Mouse (Mus musculus) spleen, postnatal 14 days (tissue): Measurements from ENCODE around the gene Iqce.

Source experiments
- DNase-seq, 2 experiments: peaks; one replicate each; pipeline ENCODE4 v3.0.0; 2021 to 2022; ENCODE audit warnings: low spot score in 2 of 2

Iqce gene

DNA sequence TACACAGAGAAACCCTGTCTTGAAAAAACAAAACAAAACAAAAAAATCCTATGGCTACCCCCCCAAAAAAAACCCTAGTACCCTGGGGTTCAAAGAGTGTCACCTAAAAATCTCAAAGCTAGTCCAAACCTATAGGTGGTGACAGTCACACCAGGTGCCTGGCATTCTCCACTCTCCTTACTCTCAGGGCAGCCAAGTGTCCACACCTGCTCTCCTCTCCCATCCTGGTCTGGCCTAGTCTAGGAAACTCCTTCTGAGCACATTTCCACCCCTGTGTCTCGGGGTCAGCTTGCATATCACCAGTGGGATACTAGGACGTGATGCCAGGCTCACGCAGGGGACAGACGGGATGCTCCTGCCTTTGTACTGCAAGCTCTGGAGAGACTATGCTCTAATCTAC, 62.9 kb downstream of the Iqce start:
- no peak for DNase-seq

DNA sequence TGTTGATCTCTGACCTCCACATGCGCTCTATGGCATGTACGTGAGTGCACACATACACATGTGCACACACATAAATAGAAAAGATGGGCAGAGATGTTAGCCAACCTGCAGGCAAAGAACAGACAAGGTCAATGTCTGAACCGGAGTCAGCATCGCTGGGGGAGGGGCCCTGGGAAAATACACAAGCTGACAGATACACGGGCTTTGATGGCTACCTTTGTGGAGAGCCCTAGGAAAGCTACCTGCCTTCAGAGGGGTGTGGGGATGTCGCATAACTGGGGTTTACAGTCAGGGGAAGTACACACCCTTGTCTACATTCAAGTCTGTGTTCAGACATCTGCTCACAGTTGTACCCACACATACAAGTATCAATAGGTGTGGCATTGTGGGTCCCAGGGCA, 63.7 kb downstream of the Iqce start:
- no peak for DNase-seq

DNA sequence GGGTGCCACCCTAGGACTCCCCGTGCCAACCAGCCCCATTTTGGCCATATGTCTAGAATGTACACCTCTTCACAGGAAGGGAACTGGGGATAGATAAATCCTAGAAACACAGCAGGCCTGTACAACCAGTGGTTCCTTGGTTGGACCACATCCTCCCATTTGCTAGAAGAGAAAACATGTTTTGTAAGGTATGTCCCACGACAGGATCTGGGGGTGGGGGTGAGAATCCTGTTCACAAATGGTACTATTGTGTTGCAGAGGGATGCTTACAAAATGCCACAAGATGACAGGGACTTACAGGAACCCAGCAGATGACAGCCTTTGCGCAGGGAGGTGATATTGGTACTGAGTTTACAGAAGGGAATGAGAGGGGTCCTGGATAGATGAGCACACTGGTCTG, 64.2 kb downstream of the Iqce start:
- DNase-seq = no peak

DNA sequence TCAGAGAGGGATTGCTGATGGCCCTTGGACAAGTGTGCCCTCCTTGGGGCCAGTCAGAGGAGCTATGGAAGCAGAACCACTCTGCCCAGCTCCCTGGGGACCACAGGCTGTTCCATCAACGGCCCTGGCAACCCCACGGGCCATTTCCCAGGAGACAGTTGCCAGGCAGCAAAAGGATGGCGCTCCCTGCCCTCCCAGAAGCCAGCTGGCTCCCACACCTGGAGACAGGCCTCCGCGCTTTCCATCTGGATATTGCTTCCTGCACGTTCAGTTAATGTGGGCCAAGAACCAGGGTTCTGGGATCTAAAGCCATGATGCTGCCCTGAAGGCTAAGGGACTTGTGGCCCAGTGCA, 65.1 kb downstream of the Iqce start:
- DNase-seq = no peak

DNA sequence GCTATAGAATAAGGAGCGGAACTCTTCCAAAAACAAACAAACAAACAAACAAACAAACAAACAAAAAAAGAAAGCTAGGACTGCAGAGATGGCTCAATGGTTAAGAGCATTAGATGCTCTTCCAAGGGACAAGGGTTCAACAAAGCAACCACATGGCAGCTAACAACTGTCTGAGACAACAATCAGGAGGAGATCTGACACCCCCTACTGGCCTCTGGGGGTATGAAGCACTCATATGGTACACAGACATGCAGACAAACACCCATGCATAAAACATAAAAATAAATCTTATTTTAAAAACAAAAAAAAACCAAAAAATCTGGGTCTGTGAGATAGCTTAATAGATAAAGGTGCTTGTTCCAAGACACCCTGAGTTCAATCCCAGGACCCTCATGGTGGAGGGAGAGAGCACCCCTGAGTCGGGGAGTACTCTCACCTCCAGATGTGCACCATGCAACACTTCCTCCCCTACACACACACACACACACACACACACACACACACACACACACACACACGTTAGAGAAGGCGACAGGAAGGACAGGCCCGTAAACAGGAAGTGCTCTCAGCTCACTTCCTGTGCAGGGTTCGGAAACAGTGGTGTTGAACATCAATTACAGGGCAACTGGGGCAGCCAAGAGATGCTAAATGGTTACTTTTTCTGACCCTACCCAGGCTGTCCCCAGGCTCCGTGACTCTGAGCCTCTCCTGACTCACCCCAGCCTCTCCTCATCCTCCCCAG, 65.7 kb downstream of the Iqce start:
- DNase-seq = no peak

DNA sequence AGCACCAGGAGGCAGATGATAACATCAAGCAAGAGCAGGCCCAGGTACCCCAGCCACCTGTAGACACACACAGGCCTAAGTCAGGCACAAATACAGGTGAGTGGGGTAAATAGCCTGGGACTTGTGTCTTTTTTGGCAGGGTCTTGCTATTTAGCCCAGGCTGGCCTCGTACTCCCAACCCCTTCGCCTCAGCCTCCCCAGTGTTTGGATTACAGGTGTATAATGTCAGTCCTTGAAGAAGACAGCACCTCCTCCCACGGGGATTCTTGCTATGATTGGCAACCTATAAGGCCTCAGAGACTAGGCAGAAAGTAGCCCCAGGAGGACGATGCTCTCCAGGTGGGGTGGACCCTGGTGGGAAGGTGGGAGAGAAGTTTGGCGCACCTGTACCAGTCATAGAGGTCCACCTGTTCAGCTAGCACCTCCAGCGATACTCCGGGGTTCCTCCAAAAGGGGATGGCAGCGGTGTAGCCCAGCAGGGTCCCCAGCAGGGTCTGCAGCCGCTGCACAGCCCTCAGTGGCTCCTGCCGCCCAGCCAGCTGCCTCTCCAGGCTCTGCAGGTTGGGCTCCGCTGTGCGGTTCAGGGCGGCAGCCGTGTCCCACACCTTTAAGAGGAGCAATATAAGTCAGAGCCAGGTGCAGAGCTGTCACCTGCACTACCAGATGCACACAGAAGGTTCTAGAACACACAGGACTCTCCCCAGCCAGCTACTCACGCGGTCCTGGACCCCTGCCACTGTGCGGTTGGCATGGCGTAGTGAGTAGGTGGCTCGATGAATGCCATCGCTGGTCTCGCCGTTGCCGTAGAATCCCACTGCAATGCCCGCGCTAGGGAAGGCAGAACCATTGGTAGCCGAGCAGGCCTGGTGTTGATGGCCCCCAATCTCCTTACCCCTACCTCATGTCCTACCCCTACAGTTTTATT, 67.1 kb downstream of the Iqce start:
- no peak for DNase-seq

DNA sequence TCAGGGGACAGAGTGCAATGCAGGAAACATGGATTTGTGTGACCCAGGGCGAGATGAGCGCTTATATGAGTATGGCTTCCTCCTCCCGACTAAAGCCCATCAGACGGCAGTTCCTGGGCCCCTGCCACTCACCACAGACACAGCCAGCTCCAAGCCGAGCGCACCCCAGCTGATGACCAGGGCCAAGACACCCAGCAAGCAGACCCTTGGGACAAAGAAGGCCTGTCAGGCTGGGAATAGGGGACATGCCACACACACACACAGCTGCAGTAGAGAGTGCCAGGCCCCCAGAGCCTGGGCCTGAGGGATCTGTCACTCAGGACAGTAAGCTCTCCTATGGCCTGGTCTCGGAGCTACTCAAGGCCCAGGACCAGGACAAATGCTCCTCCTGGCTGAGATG, 68.7 kb downstream of the Iqce start:
- no peak for DNase-seq

DNA sequence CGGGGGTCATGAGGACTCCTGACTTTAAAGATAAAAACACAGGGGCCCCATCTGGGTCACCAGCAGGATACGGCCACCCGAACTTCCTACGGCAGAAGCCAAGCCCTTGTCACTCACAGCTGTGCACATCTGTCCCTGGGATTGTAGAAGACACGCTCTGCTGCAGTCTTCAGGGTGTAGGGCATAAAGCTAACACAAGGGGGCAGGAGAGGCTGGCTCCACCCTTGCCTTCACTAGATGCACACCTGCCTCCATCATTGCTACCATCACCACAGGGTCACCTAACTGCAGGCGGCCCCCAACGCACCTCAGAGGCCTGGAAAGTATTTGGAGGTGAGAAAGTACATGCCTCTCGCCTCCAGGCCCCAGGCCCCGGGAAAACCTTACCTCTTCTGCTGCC, 73.2 kb downstream of the Iqce start:
- no peak for DNase-seq

DNA sequence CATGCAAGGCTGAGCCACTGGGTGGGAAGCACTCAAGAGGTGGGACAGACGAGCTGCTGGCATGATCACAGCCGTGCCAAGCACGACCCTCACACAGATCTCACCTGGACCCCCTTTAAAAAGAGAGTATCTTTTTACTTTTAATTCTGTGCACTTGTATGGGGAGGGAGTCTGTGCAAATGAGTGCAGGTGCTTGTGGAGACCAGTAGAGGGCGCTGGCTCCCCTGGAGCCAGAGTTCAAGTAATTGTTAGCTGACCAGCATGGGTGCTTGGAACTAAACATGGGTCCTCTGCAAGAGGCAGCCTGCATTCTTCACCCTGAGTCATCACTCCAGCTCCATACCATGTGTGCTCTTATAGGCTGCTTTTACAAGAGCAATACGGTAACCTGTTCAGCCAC, 74.6 kb downstream of the Iqce start:
- no peak for DNase-seq

DNA sequence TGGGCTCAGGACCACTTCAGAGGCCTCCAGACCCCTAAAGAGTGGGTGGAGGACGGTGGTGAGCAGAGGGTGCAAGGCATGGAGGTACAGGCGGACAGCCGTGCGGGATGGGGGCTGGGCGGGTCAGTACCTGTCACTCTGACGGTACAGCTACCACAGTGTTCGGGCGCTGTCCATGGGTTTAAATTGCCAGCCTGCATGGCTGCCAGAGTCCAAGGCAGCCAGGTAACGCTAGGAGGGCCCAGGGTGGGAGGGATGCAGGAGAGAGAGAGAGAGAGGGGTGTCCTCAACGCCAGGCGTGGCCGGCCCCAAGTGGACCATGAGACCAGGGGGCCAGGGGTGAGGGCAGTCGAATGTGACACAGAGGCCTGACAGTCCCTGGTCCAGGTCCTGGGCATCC, 77.2 kb downstream of the Iqce start:
- no peak for DNase-seq

DNA sequence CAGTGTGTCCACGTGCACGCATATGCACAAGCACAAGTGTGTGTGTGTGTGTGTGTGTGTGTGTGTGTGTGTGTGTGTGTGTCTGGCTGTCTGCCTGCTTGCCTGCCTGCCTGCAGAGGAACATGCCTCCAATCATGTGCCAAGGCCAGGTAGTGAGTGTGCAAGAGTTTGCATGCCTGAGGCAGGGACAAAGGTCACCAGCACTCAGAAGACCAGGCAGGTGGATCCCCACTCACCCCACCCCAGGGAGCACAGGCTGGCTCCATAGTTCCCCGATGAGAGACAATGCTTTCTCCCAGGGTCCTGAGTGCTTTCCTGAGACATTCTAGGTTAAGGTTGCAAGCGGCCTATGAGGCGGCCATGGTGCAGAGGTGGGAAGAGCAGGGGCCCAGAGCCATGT, 77.9 kb downstream of the Iqce start:
- DNase-seq = no peak

DNA sequence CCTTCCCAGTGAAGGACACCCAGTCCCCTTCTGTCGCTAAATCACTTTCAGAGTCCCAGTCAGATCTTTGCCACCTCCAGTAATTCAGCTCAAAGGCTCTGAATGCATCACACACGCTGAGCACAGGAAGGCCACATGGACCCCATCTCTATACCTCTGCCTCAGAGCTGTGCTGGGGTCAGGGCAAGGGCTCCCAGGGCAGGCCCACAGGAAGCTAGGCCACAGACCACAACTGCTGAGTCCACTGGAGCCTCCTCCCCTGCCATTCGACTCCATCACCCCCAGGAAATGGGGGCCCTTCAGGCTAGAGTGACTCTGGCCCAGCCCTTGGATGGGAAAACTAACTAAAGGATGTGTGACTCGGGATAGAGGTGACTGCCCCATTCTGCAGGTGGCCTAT, 78.4 kb downstream of the Iqce start:
- DNase-seq = no peak

DNA sequence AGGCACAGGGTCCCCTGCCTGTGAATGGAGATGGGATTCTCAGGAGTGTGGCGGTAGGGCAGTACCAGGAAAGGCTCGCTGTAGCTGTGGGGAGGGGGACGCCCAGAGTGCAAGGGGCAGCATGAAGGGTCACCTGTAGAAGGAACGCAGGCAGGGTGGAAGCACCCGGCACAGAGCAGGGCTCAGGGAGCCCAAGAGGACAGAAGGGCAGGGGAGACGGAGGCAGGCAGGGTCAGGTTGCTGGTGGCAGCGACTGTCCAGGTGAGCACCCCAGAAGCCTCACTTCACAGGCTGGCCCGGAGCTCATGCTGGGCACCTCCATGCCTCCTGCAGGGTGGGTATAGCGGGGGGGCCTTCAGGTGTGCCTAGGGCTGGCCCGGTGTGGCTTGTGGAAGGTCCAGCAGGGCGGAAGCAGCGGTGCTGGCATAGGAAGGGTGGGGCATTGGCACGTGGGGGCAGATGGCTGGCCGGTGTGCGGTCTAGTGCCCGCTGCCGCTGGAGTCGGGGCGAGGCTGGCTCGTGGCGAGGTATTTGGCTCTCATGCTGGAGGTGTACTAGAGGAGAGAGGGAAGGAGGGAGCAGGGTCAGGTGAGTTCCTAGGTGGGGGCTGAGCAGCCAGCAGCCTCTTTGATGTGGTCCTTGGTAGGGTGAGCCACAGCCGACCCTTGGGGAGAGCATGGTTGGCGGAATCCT, 79.1 kb downstream of the Iqce start:
- DNase-seq = no peak

DNA sequence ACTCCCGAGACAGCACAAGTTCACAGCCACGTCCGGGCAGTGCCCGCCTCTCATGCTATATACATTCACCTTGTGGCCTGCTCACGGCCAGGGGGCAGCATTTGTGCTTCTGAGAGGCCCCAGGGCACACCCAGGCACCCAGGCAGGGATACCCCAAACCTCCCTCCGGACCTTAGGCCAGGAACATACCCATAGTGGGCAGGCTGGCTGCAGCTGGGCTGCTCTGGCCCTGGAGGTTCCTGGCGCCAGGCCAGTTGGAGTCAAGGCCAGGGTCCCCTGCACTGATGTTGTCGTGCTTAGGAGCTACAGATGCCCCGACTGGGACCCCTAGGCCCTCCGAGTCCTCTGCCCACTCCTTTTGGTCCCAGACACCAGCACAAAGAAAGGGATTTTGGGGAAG, 80.7 kb downstream of the Iqce start:
- DNase-seq = no peak

DNA sequence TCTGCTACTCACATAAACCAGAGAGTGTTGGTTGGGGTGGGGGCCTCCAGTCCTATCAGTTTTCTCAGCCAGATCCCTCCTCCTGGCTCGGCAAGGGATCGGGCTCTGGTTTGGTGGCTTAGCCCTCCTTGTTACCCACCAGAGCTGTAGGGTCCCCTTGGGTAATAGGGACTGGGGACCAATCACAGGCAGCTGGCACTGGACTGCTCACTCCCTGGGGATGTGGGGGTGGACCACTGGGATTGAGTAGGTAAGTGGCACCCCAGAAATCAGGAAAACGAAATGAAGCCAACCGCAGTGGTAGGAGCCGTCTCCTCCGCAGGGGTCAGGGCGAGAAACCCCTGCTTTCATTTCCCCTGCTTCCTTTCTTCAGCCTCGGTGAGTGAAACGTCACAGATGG, 81.1 kb downstream of the Iqce start:
- DNase-seq = no peak

DNA sequence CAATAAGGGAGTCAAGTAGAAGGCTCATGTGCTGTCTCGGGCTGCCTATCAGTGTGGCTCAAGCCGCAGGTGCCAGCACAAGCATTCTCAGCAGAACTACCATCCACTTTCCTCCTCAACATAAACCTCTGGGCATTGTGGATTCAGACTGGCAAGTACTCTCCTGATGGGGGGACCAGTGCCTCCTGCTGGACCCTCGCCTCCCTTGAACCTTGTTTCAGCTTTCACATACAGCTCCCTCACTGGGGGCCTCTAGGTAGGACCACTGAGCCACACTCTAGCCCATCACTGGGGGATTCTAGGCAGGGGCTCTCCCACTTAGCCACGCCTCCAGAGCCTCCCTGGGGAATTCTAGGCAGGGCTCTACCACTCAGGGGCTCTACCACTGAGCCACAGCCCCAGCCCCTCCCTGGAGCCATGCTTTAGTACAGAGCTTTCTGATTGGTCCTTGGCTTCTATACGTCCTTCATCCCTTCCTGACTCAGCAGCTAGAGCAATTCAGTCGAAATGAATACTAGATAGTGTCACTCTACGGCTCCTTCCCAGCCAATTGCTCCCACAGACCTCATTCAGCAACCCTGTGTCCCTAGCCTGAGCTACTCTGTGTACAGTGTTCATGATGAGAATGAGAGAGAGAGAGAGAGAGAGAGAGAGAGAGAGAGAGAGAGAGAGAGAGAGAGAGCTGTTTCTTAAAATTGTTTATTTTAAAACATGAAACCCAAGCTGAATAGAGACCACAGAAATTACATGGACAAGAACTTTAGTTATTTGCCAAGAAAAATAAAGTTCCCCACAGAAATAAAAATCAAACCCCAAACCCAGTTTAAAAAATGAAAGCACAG, 82.1 kb downstream of the Iqce start:
- no peak for DNase-seq

DNA sequence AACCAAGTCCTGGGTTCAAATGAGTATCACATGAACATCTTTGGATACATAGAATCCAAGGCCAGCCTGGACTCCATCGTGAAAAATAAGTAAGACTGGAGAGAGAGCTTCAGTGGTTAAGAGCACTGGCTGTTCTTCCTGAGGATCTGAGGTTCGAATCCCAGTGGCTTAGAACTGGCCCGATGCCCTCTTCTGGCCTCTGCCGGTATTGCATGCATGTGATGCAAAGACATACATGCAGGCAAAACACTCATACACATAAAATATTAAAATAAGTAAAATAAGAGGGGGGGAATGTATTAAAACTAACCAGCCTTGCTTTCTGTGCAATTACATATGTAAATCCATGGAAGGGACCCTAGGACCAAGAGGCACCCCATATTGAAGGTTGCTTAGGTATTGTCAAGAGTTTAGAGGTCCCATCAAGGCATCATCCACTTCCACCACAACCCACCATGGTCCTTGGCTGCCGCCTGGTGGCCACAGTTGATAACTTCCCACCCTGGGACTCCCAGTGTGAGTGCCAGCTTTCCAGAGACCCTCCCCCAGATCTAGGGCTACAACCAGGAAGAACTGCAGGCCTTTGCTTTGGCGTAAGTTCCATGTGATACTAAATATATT, 82.9 kb downstream of the Iqce start:
- DNase-seq = peak; percentile 71 to 83

DNA sequence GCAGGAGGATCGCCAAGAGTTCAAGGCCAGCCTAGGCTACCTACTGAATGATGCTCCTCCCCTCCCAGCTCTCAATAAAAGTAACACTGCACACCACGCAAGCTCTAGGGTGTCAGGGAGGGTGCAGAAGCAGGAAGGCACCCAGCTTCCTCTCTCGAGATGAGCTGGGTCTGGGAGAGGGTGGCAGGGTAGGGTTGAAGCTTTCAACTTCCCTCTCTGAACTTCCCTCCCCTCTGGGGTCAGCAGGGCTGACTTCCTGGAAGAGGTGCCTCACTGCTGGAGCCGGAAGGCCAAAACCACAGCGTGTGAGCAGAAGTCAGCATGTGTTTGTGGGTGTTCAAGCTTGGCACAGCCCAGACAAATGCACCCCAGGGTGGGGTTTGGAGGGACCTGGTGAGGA, 84.5 kb downstream of the Iqce start:
- DNase-seq = peak; percentile 60 to 66

DNA sequence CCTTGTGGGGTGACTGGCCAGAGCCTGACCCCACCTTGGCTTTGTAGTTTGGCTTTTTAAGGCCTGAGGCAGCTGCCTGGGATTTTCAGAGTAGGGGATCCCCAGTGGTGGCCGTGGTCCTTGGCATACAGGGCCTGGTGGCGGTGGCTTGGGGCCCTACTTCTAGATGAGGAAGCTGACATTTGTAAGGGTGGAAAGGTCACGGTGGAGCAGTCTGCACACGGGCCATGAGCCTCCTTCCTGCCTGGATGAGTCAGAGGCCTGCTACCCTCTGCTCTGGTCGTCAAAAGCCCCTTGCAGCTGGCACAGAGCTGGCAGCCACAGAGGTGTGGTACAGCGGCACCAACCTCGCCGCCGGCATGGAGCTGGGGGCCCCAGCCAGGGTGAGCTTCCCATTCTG, 85.5 kb downstream of the Iqce start:
- DNase-seq = no peak

DNA sequence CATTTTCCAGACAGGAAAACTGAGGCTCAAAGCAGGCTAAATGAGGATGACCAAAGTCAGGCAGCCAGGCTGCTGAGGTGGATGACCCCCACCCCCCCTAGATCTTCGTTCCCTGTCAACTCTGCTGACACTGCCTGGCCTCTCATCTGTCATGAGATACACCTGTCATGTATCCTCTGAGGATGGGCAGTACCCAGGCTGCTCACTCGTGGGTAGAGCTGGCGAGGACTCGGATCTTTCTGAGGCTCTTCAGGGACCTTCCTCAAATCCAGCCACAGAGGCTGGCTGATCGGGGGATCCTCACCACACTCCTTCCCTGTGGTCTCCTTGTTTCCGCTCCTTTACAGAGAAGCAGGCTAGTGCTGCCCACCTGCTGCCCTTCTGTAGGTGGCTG, 86.1 kb downstream of the Iqce start:
- DNase-seq = no peak

DNA sequence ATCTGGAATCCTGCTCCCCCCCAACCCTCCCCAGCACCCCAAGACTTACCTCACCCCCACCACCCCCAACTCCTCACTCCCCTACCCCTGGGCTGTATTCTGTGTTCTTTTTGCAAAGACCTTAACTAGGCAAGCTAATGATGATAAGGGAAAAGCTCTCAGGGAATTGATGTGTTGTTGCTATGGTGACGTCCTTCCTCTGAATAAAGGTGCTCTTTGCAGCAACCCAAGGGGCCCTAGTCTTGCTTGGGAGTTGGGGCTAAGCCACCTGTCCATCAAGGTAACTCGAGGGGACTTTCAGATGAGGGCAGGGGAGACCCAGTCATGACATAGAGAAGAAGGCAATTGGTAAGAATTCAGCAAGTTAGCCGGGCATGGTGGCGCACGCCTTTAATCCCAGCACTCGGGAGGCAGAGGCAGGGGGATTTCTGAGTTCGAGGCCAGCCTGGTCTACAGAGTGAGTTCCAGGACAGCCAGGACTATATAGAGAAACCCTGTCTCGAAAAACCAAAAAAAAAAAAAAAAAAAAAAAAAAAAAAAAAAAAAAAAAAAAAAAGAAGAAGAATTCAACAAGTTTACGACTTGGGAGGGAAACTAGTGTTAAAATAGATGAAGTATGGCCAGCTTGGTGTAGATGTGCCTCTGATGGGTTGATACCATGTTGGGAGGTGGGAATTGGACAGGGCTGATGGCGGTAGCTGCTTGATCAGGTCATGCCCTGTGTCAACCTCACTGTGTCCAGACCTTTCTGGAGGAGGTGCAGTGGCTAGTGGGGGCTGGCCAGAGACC, 86.7 kb downstream of the Iqce start:
- no peak for DNase-seq
